Mouse (Mus musculus) neural tube, embryonic 15.5 days (tissue): ENCODE results near the gene Nol4l. TPM values are rescaled to one million over a fixed set of nuclear protein-coding genes. Genes with fewer than 3 reads are reported as not detected.

Experiments used
- ATAC-seq: fragments of 200-750 bp; cut with Nextera tagmentation; 2 replicates; pipeline ENCODE4 v1.8.0; 2017; ENCODE audit warnings: mild to moderate bottlenecking, moderate TSS enrichment, moderate library complexity; ENCODE audit not compliant: low FRiP score
- H3K27ac ChIP-seq: fragments of 300-500 bp; sonication (generic); replicated peaks from 2 replicates; pipeline ENCODE4 v1.5.1; 2015; ENCODE audit warnings: mild to moderate bottlenecking, inconsistent platforms
- H3K27me3 ChIP-seq: fragments of 300-500 bp; sonication (generic); replicated peaks from 2 replicates; pipeline ENCODE4 v1.6.1; 2015; ENCODE audit warnings: inconsistent platforms
- H3K36me3 ChIP-seq: fragments of 300-500 bp; sonication (generic); 2 replicates; pipeline ENCODE4 v1.6.1; 2015; ENCODE audit warnings: inconsistent platforms
- H3K4me1 ChIP-seq: fragments of 300-500 bp; sonication (generic); 2 replicates; pipeline ENCODE4 v1.6.1; 2015; ENCODE audit warnings: inconsistent platforms
- H3K4me2 ChIP-seq: fragments of 300-500 bp; sonication (generic); 2 replicates; pipeline ENCODE4 v1.6.1; 2015; ENCODE audit warnings: inconsistent platforms, mild to moderate bottlenecking, moderate library complexity
- H3K4me3 ChIP-seq: fragments of 300-500 bp; sonication (generic); replicated peaks from 2 replicates; pipeline ENCODE4 v1.5.1; 2015; ENCODE audit warnings: mild to moderate bottlenecking, inconsistent platforms
- H3K9ac ChIP-seq: fragments of 300-500 bp; sonication (generic); replicated peaks from 2 replicates; pipeline ENCODE4 v1.6.1; 2015; ENCODE audit warnings: mild to moderate bottlenecking, inconsistent platforms
- H3K9me3 ChIP-seq: fragments of 300-500 bp; sonication (generic); replicated peaks from 2 replicates; pipeline ENCODE4 v1.6.1; 2016; ENCODE audit warnings: inconsistent platforms
- WGBS: fragments of 180-500 bp; shearing (Covaris S2); methylation state at CpG from one replicate; pipeline ENCODE4 v1.1.7; 2015; ENCODE audit warnings: mixed read lengths; 5-methylcytosine and 5-hydroxymethylcytosine counted together
- polyA plus RNA-seq: library from polyadenylated mRNA; unstranded; fragments of >200 nt; fragmentation: Nextera tagmentation; extraction: Ambion mirVana; gene quantifications from 2 replicates; pipeline ENCODE4 v1.2.1, GENCODE M21; 2015

Nol4l gene
- 31.4 and 36.1 TPM in 2 replicates for polyA plus RNA-seq

DNA sequence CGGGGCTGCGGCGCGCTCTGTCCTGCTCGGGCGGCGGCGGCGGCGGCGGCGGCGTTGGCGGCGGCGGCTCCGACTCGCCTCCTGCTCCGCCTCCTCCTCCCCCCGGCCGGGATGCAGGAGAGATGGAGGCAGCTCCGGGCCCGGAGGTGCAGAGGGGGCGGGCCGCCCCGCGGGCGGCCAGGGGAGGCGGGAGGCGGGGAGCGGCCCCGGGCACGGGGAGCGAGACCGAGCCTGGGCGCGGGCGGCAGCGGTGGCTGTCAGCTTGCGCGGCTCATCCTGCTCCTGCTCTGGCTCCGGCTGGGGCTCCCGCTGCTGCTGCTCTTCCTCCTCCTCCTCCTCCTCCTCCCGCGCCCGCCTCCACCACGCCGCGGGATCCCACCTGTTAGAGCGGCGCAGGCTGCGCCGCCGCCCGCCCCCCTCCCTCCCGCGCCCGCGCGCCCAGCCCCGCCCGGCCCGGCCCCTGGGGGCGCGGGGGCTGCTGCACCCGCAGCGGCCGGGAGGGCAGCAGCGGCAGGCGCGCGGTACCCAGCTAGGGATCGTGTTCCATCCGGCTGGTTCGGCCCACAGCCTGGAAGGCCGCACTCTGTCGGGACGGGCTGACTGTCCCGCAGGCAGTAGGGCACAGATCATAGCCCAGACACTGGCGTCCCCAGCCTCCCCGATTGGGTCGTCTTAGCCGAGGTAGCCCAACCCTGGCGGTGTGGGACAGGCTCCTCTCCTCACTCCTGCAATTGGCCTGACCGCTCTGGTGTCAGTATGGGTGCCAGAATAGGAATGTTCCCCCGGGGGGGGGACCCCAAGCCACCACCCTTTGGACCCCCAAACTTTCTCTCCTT lies at the start of gene Nol4l:
Nol4l (minus strand) TSS at position 41 of the 836 bp plus-strand sequence.
- Histone ChIP-seq H3K4me3 (peak within 1 kb of the TSS; percentile 85), H3K27ac (peak within 1 kb of the TSS; percentile 81), H3K27me3 (no peaks in the 10 kb centered on the region), H3K36me3 (no peaks in the 10 kb centered on the region), H3K4me1 (peaks cover 32% of the 10 kb centered on the region), H3K9ac (peak within 1 kb of the TSS; percentile 72), H3K4me2 (peak within 1 kb of the TSS; percentile 97), H3K9me3 (no peaks in the 10 kb centered on the region)
- 1% methylated on average over 48 of the region's 86 CpGs for WGBS
- ATAC-seq, result peak; percentile 35

DNA sequence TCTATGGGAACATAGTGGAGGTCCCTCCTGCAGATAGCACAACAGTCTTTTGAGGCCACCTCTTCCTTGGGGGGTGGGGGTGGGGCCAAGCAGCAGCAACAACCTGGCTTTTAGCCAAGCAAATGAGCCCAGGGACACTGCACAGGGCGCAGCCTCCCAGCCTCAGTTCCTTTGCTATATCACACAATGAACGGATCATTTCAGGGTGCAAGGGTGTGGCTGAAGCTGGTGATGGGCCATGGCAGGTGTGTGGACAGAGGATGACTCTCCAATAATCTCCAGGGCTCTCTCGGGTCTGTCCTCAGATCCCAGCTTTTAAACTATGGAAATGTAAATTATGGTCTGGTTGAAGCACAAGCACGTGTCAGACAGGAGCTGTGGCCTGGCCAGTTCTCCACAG lies 47.4 kb upstream of the Nol4l start:
- WGBS, result 33% methylated on average over 4 of the region's 4 CpGs
- no peaks in the 10 kb centered on the region for H3K27me3 ChIP-seq

GRCm38 (mm10) chr2:153576150-153576549 lies 46.4 kb upstream of the Nol4l start:
- 87% methylated on average over 3 of the region's 3 CpGs for WGBS
- no peak overlapping the region for H3K4me3 ChIP-seq
- no peaks in the 10 kb centered on the region for H3K36me3 ChIP-seq
- no peaks in the 10 kb centered on the region for H3K9me3 ChIP-seq
- H3K27ac ChIP-seq, result no peak overlapping the region
- H3K4me2 ChIP-seq, result no peak overlapping the region
- H3K27me3 ChIP-seq, result no peaks in the 10 kb centered on the region
- H3K9ac ChIP-seq, result no peak overlapping the region
- ATAC-seq, result no peak
- H3K4me1 ChIP-seq, result no peaks in the 10 kb centered on the region

More for the DNA sequence above, 47.4 kb upstream of the Nol4l start:
- H3K9me3 ChIP-seq, result no peaks in the 10 kb centered on the region
- H3K36me3 ChIP-seq, result no peaks in the 10 kb centered on the region
- no peak overlapping the region for H3K4me2 ChIP-seq
- no peak overlapping the region for H3K9ac ChIP-seq
- H3K4me1 ChIP-seq, result no peaks in the 10 kb centered on the region
- H3K4me3 ChIP-seq, result no peak overlapping the region
- no peak for ATAC-seq
- no peak overlapping the region for H3K27ac ChIP-seq

DNA sequence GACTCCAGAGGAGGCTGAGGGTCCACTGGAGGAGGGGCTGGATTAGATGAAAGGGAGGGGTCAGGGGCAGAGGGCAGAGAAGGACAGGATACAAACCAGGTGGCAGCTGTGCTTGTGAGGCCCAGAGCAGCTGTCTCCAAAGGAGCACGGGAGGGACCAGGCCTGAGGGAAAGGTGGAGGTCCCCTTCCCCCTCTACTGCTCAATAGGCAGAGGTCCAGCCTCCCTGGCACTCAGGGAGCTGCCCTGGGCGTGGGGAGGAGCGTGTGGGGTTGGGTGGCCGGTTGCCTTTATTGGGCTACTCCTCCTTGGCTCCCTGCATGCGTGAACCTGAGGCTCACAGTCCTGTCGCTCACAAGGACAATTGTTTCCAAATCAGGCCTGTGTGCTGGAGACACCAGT lies 45.8 kb upstream of the Nol4l start:
- H3K4me2 ChIP-seq, result no peak overlapping the region
- WGBS, result 46% methylated on average over 6 of the region's 6 CpGs
- no peak overlapping the region for H3K27ac ChIP-seq
- no peaks in the 10 kb centered on the region for H3K36me3 ChIP-seq
- H3K27me3 ChIP-seq, result no peaks in the 10 kb centered on the region
- ATAC-seq, result no peak
- no peaks in the 10 kb centered on the region for H3K4me1 ChIP-seq
- no peaks in the 10 kb centered on the region for H3K9me3 ChIP-seq
- no peak overlapping the region for H3K4me3 ChIP-seq
- H3K9ac ChIP-seq, result no peak overlapping the region

GRCm38 (mm10) chr2:153573101-153573500 lies 43.3 kb upstream of the Nol4l start:
- Histone ChIP-seq H3K4me1 (no peaks in the 10 kb centered on the region), H3K27ac (no peak overlapping the region), H3K4me3 (no peak overlapping the region), H3K36me3 (no peaks in the 10 kb centered on the region), H3K4me2 (no peak overlapping the region), H3K27me3 (no peaks in the 10 kb centered on the region), H3K9me3 (no peaks in the 10 kb centered on the region), H3K9ac (no peak overlapping the region)
- no peak for ATAC-seq
- 89% methylated on average over 9 of the region's 9 CpGs for WGBS

- H3K9ac ChIP-seq, result no peak overlapping the region
- no peaks in the 10 kb centered on the region for H3K27me3 ChIP-seq
- H3K27ac ChIP-seq, result no peak overlapping the region
- H3K4me1 ChIP-seq, result no peaks in the 10 kb centered on the region
- WGBS, result 95% methylated on average over 6 of the region's 6 CpGs
- H3K9me3 ChIP-seq, result no peaks in the 10 kb centered on the region
- ATAC-seq, result no peak
- no peaks in the 10 kb centered on the region for H3K36me3 ChIP-seq
- no peak overlapping the region for H3K4me3 ChIP-seq
- H3K4me2 ChIP-seq, result no peak overlapping the region
These were observed 38.8 kb upstream of the Nol4l start for GRCm38 (mm10) chr2:153568541-153568940.

- Histone ChIP-seq H3K4me3 (no peak overlapping the region), H3K4me2 (no peak overlapping the region), H3K27ac (no peak overlapping the region), H3K36me3 (no peaks in the 10 kb centered on the region), H3K9ac (no peak overlapping the region), H3K27me3 (no peaks in the 10 kb centered on the region), H3K9me3 (no peaks in the 10 kb centered on the region), H3K4me1 (no peaks in the 10 kb centered on the region)
- 79% methylated on average over 4 of the region's 4 CpGs for WGBS
- no peak for ATAC-seq
These were observed 38.2 kb upstream of the Nol4l start for GRCm38 (mm10) chr2:153568013-153568412.

GRCm38 (mm10) chr2:153564343-153564742 lies 34.6 kb upstream of the Nol4l start:
- 85% methylated on average over 3 of the region's 3 CpGs for WGBS

DNA sequence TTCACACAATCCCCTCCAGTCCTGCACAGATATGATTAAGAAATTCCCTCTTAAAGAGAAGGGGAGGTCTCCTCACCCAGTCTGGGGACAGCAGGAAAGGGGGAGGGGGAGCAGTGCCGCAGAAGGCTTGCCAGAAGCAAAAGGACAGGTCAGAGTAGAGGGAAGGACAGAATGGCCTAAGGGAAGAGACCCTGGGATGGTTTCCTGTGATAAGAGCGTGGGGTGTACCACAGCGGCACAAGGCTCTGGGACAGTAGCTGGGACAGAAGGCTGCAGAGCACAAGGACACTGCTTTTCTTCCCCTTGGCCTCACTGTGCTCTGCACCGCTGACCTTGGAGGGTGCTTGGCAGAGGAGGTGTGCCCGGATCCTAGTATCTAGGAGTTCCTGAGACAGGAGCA lies 31.8 kb upstream of the Nol4l start:
- no peaks in the 10 kb centered on the region for H3K36me3 ChIP-seq
- ATAC-seq, result peak; percentile 12; the same call in 1 of the 2 replicates
- 0 out of 2 replicates have a peak overlapping the region, but pooled peaks have one; percentile 36 for H3K9ac ChIP-seq
- H3K27me3 ChIP-seq, result no peaks in the 10 kb centered on the region
- peak overlapping the region; percentile 59 for H3K4me2 ChIP-seq
- 0 out of 2 replicates have a peak overlapping the region, but pooled peaks have one; percentile 17 for H3K4me3 ChIP-seq
- peaks cover 25% of the 10 kb centered on the region for H3K4me1 ChIP-seq
- 44% methylated on average over 5 of the region's 5 CpGs for WGBS
- no peaks in the 10 kb centered on the region for H3K9me3 ChIP-seq
- peak overlapping the region; percentile 74 for H3K27ac ChIP-seq

More at GRCm38 (mm10) chr2:153564343-153564742, 34.6 kb upstream of the Nol4l start:
- Histone ChIP-seq H3K4me3 (no peak overlapping the region), H3K36me3 (no peaks in the 10 kb centered on the region), H3K4me2 (no peak overlapping the region), H3K9me3 (no peaks in the 10 kb centered on the region), H3K27ac (no peak overlapping the region), H3K9ac (no peak overlapping the region), H3K4me1 (peaks cover 24% of the 10 kb centered on the region), H3K27me3 (no peaks in the 10 kb centered on the region)
- ATAC-seq, result no peak

DNA sequence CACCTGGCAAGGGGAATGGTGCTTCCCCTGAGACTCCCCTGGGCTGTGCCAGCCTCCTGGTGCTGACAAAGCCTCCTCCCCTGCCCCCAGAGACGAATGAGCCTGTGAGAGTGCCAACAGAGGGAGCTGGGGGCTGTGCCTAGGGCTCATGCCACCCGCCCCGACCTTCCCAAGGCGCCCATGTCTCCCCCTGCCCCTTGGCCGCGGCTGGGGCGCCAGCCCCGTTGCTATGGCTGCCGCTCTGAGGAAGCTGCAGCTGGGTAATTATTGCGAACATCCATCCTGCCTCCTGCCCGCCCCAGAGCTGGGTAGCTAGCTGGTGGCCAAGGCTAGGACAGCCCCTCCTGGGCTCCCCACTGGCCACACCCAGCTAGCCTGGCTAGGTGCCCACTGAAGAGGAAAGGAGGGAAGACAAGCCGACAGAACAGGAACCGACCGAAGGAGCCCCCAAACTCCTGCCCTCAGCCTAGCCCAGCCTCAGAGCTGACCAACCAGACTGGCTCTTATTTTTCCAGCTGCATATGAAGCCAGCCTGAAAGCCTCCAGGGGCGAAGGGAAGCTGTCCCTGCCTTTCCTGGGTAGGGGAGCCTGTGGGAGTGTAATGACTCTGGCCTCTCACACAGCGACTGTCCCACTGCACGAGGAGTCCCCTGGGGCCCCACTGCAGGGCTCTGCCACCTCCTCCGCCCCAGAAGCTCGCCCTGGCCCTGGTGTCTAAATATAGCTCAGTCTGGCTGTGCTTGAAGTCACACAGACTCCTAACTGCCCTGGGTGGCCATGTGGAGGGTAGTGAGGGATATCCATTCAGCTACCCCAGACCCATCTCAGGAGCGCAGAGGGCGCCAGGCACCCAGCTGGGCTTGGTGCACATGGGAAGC lies 31.1 kb upstream of the Nol4l start:
- Histone ChIP-seq H3K4me2 (peak overlapping the region; percentile 59), H3K9me3 (no peaks in the 10 kb centered on the region), H3K9ac (peak overlapping the region; percentile 36; the same call in 1 of the 2 replicates), H3K4me1 (peaks cover 25% of the 10 kb centered on the region), H3K36me3 (no peaks in the 10 kb centered on the region), H3K27me3 (no peaks in the 10 kb centered on the region), H3K27ac (peak overlapping the region; percentile 74), H3K4me3 (peak overlapping the region; percentile 17)
- 7% methylated on average over 21 of the region's 21 CpGs for WGBS
- ATAC-seq, result peak; percentile 86

DNA sequence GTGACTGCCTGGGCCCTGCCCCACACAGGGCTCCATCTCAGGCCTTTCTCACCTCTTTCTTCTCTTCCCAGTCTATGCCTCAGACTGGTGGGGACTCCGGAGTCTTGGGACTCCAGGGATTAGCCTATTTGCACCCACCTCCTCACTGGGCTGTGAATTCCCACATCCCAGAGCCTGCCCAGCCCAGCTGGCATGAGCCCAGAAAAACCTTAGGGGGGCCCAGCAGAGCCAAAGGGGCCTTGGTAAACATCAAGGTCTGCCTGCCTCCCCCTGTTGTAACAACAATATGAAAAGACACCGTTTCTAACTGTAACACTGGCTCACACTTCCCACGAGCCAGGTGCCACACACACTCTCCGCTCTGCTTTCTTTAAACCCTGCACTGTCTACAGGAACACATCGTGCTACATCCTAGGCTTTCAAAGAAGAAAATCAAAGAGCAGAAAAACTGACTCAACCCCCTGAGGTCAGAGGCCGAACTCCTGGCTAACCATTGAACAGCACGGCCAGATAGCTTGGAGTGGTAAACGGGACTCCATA lies 29.9 kb upstream of the Nol4l start:
- no peak overlapping the region for H3K4me2 ChIP-seq
- H3K4me1 ChIP-seq, result peaks cover 25% of the 10 kb centered on the region
- H3K27ac ChIP-seq, result no peak overlapping the region
- ATAC-seq, result no peak
- no peaks in the 10 kb centered on the region for H3K36me3 ChIP-seq
- 47% methylated on average over 8 of the region's 8 CpGs for WGBS
- H3K27me3 ChIP-seq, result no peaks in the 10 kb centered on the region
- H3K4me3 ChIP-seq, result no peak overlapping the region
- H3K9ac ChIP-seq, result no peak overlapping the region
- no peaks in the 10 kb centered on the region for H3K9me3 ChIP-seq
